Mouse (Mus musculus) cerebellum, adult 8-10 months (tissue): Measurements from ENCODE around the gene Akap7.

Experiments
- DNase-seq: peaks from one replicate; pipeline ENCODE4 v3.0.0; 2022

Akap7 gene

DNA sequence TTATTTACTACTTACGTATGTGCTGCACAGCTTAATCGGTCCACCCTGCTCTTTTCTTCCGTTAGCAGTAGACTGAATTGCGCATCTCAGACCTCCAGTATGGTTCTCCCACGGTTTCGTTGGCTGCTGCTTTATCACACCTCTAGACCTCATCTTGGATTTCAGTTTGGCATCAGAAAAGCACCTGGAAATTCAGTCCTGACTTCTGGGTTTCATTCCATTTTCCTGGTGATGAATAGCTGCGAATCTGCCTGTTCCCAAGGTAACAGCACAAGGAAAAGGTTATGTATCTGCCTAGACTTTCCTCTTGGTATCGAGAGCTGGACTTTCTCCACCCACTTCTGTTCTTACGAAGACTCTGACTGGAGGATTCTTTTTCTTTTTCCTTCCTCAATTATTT, at the start of gene Akap7:
Gene Akap7 (minus strand): TSS at position 101 of the 400 bp plus-strand sequence.
- DNase-seq: no peak

DNA sequence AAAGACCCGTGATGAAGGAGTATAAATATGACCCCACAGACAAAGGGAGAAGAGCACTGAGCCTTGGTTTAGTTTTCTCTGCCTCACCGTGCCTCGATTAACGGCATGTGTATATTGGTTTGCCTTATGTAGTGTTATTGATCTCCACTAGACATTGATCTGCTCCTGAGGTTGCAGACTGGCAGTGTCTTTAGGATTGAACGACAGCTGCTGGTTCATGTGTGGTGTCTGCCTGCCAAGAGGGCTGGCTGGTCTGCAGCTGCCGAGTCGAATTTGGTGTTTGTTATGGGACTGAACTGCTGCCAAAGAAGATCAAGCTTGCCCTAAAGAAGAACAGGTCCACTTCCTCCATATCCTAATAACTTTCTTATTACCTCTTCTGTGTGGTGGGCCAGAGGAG, 46.7 kb upstream of the Akap7 start:
- no peak for DNase-seq

DNA sequence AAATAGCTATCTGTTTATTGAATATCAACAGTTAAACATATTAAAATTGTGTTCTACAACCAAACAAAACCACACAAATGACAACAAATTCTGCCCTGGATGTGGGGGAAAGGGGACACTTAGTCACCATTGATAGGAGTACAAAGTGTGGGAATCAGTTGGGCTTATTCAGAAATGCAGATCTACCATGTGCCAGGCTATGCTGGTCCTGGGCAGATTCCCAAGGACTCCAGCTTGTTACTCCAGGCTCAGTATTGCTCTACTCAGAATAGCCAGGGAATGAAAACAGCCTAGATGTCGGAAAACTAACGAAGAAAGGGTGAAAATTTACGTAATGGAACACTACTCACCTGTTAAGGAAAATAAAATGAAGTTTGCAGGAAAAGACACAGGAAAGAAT, 46.3 kb upstream of the Akap7 start:
- DNase-seq: no peak

DNA sequence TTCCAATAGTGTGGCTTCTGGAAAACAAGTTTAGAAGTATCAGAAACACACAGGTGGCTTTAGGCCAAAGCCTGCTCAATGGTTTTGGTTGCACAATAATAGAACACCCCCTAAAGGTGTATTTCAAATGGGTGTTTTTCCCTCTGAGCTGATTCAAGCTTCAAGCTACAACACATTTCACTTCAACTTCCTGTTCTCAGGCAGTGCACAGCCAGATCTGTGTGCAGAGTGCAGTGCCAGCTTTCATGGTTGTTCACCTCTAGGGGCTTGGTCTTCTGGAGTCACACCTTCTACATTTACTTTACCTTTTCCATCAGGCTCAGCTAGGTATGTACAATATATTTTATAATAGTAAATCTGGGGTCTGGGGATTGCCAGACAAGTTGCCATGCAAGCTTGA, 35.1 kb upstream of the Akap7 start:
- no peak for DNase-seq

DNA sequence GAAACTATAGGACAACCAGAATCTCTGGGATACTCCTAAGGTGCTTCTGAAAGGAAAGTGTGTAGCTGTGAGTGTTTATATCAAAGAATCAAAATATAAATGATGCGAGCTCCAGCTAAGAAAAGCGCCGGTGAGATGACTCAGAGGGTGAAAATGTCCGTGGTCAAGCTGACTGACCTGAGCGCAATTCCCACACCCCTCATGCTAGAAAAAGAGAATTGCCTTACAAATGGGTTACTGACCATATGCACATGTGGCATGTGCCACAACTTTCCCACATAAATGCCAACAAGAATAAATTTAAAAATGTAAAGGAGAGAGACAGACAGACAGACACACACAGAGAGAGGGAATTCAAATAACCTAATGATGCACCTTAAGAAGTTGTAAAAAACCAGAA, 33.0 kb upstream of the Akap7 start:
- no peak for DNase-seq

DNA sequence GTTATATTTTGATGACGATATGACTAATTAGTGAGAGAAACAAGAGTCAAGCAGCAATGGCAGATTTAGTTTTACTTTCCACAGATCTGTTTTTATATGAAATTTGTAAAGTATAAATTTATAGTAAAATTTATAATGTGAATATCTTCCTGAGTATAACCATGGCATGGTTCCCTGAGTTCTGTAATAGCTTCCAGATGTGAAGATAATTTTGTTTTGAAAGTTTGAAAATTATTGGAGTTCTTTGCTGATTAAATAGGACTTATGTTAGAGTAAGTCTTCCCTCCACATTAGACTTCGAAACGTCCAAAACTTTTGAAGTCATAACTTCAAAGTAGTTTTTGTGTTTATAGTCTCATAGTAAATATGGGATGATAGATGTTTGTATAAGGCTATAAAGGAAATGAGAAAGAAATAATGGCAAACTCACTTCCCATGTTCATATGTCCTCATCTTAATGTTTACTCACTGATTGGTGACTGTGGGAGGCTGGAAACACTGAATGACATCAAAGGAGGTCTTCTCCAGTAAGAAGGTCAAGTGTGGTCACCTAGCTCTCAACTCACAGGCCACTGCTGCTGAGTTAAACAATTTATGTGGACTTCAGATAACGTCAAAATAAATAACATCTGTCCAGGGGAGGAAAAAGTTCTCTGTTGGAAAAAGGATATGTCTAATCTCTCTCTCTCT, 25.9 kb upstream of the Akap7 start:
- DNase-seq: no peak

DNA sequence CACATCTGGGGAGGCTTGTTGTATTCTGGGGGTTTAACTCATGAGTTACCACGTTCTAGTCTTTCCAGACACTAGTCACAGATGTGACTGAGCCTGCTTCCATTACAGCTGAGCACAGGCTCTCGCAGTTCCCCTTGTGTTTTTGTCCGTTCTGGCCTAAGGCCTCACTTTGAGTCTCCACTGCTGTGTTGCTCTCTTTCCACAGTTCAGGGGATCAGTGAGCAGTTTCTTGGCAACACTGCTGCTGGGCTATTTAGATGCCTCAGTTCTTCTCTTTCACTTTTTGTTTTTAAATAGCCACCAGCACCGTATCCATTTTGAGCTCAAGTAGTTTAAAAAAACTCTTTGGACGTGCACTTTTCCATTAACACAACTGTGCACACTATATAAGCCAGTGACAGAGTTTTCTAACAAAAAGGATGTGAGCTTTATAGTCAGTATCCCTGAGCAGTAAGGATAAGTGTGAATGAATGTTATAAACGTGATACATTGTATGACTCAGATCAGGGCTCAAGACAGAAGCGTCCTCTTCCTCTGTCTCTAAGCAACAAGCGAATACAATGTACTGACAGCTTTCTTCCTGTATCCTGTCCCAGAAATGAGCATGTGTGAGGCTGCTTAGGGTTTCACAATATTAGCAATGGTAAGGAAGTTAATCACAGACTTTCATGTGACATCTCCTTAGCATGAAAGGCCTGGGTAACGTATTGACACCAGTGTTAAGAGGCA, 23.8 kb upstream of the Akap7 start:
- DNase-seq: no peak

DNA sequence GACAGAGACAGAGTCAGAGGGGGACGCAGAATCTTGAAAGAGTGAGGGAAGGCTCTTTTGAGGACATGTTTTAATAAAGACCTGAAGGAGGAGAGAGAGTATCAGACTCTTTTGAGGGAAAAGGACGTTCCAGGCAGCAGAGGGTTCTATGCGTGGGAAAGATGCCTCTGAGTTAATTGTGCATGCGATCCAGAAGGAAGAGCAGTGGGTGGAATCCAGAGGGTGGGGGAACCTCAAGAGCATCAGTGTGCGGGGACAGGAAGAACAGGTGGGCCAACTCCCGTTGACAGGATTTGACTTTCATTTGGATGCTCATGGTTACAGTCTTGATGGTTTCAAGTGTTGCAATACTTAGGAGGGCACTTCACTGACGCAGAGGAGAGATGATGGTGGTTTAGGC, 22.4 kb upstream of the Akap7 start:
- no peak for DNase-seq

DNA sequence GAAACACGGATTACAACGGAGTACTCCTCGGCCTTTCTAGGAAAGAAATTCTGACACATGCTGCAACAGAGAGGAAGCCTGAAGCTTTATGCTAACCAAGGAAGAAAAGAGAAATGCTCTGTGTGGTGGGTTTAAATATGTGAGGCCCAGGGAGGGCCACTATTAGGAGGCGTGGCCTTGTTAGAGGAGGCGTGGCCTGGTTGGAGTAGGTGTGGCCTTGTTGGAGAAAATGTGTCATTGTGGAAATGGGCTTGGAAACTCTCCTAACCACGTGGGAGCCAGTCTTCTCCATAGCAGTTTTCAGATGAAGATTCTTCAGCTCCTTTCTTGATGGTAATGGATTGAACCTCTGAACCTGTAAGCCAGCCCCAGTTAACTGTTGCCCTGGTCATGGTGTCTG, 19.8 kb upstream of the Akap7 start:
- no peak for DNase-seq

DNA sequence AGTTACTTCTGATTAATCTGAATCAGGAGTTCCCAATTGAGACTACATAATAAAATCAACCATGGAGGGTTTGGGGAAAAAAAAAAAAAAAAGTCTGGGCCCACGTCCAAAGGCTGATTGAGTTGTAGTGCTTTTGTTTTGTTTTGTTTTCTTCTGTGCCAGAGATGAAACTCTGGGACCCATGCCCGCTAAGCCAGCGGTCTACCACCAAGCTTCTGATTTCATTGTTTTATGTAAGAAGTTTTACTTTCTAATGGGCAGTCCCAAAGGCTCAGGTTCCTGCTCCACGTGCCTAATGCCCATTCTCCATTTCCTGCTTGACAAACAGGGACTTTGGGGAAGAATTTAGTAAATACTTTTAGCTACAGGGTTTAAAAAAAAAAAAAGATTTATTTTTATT, 18.0 kb upstream of the Akap7 start:
- DNase-seq: no peak

DNA sequence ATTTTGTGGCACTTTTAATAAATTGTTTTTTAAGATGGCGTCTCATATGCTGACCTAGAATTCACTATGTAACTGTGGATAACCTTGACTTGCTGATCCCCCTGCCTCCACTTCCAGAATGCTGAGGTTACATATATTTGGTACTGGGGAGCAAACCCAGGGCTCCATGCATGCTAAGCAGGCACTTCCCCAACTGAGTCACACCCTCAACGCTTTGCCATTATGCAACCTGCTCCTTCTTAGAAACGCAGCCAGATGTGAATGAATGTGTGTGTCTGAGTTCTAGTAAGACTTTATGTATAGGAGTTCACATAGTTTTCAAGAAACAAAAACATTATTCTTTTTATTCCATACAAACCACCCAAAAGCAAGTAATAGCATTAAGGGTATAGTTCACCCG, 13.5 kb upstream of the Akap7 start:
- DNase-seq: no peak

DNA sequence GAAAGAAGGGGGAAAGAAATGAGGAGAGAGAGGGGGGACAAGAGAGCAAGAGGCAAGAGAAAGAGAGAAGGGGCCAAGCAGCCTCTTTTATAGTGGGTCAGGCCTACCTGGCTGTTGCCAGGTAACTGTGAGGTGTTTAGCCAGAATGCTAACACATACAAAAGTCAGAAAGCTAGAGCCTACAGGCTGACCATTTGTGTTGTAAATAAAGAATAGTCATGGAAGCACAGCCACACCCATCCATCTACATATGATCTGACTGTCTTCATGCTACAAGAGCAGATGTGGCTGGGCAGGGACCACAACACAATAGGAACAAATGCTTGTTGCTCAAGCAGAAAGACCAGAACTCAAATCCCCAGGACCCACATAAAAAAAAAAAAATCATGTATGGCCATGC, 11.9 kb upstream of the Akap7 start:
- DNase-seq: no peak

DNA sequence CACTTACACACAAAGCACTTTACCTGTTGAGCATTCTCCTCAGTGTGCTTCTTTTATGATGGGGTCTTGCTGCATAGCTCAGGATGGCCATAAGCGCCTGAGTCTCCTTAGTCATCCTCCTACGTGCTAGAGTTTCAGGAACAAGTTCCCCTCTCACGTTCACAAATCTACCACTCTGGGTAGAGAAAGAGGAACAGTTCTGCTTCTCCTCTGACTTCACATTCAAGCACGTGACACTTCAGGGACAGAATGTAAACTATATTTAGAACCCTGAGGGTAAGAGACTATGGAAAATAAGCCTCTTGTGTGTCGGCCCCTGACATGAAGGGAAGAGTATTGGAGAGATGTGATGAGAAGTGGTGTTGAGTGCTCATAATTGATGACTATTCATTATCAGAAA, 10.7 kb upstream of the Akap7 start:
- no peak for DNase-seq

DNA sequence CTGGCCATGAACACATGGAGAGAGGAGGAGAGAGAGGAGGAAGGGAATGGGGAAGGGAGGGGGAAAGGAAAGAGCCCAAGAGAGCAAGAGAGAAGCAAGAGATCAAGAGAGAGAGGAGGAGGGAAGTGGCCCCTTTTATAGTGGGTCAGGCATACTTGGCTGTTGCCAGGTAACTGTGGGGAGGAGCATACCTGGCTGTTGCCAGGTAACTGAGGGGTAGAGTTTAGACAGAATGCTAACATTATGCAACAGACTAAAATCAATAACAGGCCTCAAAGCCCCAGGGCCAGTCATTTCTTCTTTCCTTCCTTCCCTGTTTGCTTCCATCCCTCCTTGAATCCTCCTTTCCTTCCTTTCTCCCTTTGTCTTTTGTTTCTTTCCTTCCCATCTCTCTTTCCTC, 10.0 kb upstream of the Akap7 start:
- DNase-seq: no peak

DNA sequence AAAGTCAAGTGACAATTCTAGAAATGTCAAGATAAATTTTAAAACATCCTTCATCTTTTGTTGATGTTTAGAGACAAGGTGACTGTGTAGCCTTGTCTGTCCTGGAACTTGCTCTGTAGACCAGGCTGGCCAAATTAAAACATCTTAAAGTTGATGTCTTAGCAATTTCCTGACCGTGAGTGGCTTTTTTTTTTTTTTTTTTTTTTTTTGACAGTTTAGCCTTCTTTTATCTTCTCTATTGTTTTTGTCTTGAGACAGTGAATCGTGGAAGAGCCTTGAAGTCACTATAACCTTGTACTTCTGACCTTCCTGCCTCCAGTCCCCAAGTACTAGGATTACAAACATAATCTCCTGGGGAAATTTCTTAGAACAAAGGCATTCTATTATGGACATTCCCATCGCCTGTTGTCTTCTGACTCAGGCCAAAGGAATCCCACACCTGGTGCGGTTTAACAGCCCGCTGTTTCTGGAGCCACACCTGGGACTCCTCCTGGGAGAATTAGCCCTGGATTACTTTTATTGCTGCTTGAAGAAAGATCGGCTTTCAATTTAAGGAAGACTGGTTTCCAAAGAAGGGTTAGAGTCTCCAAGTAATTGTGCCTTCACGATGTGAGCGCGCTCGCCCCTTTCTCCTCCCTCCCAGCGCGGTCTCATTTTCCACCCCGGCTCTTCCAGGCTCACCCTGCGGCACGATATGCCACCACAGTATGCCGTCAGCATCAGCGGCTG, 6.3 kb upstream of the Akap7 start:
- no peak for DNase-seq

DNA sequence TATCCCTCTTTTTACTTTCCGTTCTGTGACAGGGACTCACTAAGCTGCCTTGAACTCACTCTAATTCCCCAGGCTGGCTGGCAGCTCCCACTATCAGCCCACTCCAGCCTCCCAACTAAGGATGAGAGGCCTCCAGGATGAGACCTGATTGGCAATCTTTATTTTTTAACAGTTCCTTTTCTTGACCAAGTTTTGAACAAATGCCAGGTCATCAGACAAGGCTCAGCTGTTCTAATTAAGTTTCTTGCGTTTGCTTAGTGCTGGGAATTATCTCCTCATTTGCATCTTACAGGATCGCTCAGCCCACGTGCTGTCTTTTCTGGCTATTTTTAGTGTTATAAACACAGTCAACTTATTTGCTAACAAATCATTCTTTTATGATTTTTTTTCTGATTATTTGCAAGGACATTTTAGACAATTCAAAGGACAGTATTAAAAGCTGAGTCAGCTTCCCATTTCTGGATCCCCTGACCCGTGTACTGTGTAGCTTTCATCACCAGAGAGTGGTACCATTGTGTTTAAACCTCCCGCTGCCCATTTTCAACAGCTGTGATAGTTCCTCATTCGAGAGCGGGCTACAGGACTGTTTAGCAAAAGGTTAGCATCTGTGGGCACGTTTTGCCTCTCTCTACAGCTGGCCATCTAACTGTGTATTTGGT, 4.0 kb upstream of the Akap7 start:
- no peak for DNase-seq

DNA sequence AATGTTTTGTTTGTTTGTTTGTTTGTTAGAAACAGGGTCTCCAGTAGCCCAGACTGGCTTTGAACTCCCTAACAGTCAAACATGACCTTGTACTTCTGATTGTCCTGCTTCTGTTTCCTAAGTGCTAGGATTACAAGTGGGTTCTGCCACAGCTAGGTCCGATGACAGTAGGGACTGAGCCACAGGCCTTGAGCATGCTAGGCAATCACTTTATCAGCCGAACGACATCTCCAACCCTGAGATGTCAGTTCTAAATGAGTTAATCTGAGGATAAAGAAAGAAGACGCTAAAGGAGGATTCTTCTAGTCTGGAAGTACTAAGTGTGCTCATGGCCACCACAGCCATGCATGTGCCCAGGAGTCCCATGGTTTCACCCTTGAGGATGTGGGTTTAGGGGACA, 3.1 kb upstream of the Akap7 start:
- DNase-seq: no peak

DNA sequence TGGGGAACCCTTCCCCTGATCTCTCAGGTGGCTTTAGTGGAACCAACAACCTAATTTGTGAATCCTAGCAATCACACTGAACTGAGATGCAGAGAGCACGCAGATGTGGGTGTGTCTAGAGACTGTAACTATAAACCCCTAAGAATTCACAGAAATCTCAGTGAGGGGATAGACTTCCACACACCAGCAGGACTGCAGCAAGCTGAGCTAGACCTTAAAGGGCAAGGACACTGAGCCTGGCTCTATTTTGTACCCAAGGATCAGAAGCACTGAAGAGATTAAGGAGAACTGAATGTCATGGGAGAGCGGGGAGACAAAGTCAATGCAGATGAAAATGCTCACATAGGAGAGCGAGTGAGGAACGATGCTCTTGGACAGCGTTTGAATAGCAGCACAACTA, 2.3 kb upstream of the Akap7 start:
- no peak for DNase-seq

DNA sequence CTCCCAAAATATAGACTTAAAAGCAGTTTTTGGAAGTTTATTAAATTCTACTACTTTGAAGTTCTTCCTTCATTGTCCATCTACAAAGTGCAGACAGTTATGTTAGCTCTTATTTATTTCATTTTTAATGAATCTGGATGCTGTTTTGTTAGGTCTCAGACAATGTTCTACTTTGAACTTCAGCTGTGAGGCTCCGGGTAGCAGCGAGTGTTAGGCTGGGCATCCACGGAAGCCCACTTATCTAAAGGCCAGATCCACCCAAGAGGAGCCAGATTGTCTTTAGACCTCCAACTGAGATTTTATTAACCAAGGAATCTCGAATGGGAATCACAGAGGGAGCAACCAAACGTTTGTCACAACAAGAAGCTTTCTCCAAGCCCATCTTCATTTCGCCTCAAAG, 2.5 kb downstream of the Akap7 start:
- no peak for DNase-seq

DNA sequence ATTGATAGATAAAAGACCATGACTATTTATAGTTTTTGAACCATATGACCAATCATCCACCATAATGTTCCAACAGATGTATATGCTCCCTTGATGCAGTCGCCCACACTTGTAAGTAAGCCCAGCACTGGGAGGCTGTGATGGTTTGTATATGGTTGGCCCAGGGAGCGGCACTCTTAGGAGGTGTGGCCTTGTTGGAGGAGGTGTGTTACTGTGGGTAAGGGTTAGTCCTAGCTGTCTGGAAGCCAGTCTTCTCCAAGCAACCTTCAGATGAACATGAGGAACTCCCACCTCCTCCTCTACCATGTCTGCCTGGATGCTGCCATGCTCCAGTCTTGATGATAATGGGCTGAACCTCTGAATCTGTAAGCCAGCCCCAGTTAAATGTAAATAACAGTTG, 3.1 kb downstream of the Akap7 start:
- DNase-seq: no peak

DNA sequence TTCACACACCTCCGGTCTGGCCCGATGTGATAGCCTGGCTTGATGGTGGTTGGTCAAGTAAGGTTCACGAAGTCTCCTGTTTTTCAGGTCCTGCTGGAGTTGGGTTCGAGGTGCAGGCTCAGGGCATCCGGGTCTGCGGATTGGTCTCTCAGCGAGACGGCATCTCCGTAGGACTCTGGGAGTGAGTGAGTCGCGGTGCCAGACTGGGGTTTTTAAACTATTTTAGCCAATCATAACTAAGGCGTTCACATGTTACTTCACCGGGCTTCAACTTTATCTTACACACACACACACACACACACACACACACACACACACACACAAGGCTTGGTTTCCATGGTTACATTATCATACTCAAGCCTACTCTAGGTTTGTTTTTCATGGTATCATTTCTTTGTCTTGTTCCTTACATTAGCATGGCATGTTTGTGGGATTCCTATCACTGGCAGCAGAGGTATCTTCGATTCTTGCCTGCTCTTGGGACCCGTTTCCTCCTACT, 8.6 kb downstream of the Akap7 start:
- no peak for DNase-seq

DNA sequence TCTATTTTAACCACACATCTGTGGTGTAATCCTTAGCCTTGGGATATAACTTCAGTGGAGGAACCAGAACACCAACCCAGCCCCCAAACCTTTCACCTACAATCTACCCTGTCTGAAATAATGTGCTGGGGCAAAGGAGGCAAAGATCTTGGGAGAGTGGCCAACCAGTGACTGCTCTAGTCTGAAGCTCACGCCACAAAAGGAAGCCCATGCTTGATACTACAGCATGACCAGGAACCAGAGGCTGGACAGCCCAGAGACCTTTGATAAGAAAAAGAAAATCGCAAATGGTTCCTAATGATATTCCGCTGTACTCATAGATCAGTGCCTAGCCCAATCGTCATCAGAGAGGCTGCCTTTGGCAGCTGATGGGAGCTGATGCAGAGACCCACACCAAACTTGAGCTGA, 9.4 kb downstream of the Akap7 start:
- no peak for DNase-seq

DNA sequence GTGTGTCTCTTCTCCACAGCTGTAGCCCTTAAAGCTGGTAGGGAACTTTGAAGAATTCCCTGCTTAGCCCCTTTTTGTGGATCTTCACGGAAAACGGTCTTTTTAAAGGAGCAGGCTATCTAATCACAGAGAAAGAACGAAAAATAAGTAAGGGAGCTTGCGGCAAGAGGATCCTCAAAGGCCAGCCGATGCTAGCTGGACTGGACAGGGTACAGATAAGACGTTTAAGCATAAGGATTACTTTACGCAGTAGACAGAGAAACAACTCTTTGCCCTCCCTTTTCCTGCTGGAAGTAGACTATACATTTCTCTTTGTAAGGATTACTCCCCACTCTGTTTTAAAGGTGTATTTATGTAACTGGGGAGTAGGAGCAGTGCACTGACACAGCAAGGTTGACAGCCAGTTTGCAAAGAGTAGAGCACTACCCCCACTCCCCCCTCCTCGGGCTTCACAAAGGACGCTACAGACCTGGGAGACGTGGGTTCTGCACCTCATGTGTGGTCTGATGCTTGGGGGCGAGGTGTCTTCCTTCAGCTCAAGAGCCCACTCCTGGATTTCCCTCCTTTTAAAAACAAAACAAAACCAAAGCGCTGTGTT, 9.9 kb downstream of the Akap7 start:
- no peak for DNase-seq
